Mouse (Mus musculus) G1E (cell line): Measurements from ENCODE around the gene Slc8b1. TPM values are rescaled to one million over a fixed set of nuclear protein-coding genes. Genes with fewer than 3 reads are reported as not detected.
A peak's percentile ranks its signal among the peaks of the same experiment; 100 is the strongest.

ENCODE experiments used
- ATAC-seq: 2 replicates; pipeline ENCODE4 v1.8.0; 2016; ENCODE audit warnings: mild to moderate bottlenecking; ENCODE audit not compliant: insufficient number of reproducible peaks, poor library complexity, low FRiP score, severe bottlenecking; ENCODE audit errors: extremely low read depth
- DNase-seq: peaks from one replicate; pipeline ENCODE4 v3.0.0; 2012; ENCODE audit warnings: low spot score
- H3K27me3 ChIP-seq: 2 replicates; pipeline ENCODE4 v1.6.1; 2012; ENCODE audit warnings: mild to moderate bottlenecking, low read length, inconsistent platforms; ENCODE audit not compliant: insufficient read depth
- H3K36me3 ChIP-seq: replicated peaks from 2 replicates; pipeline ENCODE3; 2012; ENCODE audit warnings: mild to moderate bottlenecking, inconsistent platforms
- H3K4me1 ChIP-seq: 2 replicates; pipeline ENCODE4 v1.6.1; 2012; ENCODE audit warnings: low read depth, low read length, inconsistent platforms, mixed read lengths; ENCODE audit not compliant: insufficient read depth
- H3K4me3 ChIP-seq: 2 replicates; pipeline ENCODE4 v1.5.1; 2012; ENCODE audit warnings: low read depth, mild to moderate bottlenecking, inconsistent platforms, low read length, moderate library complexity, mixed read lengths
- H3K9me3 ChIP-seq: replicated peaks from 2 replicates; pipeline ENCODE4 v1.6.1; 2012; ENCODE audit warnings: inconsistent platforms
- CTCF ChIP-seq: IDR thresholded peaks from 2 replicates; pipeline ENCODE4 v1.5.1; 2012; ENCODE audit warnings: low read depth, low read length, inconsistent platforms, mixed read lengths
- GATA1 ChIP-seq: IDR thresholded peaks from 2 replicates; pipeline ENCODE4 v1.6.1; 2012; ENCODE audit warnings: borderline replicate concordance, low read length, inconsistent platforms, mixed read lengths
- GATA2 ChIP-seq: IDR thresholded peaks from 2 replicates; pipeline ENCODE4 v1.6.1; 2012; ENCODE audit warnings: low read depth, low read length, inconsistent platforms, borderline replicate concordance
- POLR2AphosphoS5 ChIP-seq: IDR thresholded peaks from 2 replicates; pipeline ENCODE4 v1.6.1; 2012; ENCODE audit warnings: low read depth, low read length, inconsistent platforms; ENCODE audit not compliant: insufficient replicate concordance
- TAL1 ChIP-seq: conservative IDR thresholded peaks from 2 replicates; pipeline ENCODE4 v1.6.1; 2012; ENCODE audit warnings: low read depth, low read length, inconsistent platforms, mixed read lengths
- polyA plus RNA-seq: library from polyadenylated mRNA; stranded (reverse); fragments of >175 nt; gene quantifications from 2 replicates; pipeline ENCODE4 v1.2.3, GENCODE M21; 2012
- total RNA-seq, 2 experiments: library from RNA; stranded (forward) in 1 of 2; stranded (reverse) in 1 of 2; fragments of 200-1000 nt in 1 of 2; fragments of >200 nt in 1 of 2; fragmentation: Nextera tagmentation in 1 of 2; gene quantifications; 2 replicates each; pipeline ENCODE4 v1.2.3; 2014 to 2017

Gene Slc8b1
- total and polyA plus RNA-seq, 3 experiments = 3.4 to 5.3 (median 3.7) TPM

GRCm38 (mm10) chr5:120516221-120516984, 5.4 kb downstream of the Slc8b1 start:
- TF ChIP-seq GATA1 = no peak
- TF ChIP-seq POLR2AphosphoS5 = no peak
- no peak for TF ChIP-seq CTCF
- TF ChIP-seq TAL1 = no peak
- TF ChIP-seq GATA2 = no peak
- no peaks in the 10 kb centered on the region; the same call in 1 of the 2 replicates for H3K27me3 ChIP-seq
- DNase-seq (no peak), ATAC-seq (peak; percentile 69)
- peak overlapping the region; percentile 13; the same call in 1 of the 2 replicates for H3K4me3 ChIP-seq
- H3K9me3 ChIP-seq = no peaks in the 10 kb centered on the region
- H3K36me3 ChIP-seq = peaks cover 40% of the 10 kb centered on the region
- H3K4me1 ChIP-seq = peaks cover 59% of the 10 kb centered on the region

- peaks cover 50% of the 10 kb centered on the region for H3K4me1 ChIP-seq
- no peaks in the 10 kb centered on the region for H3K9me3 ChIP-seq
- H3K4me3 ChIP-seq = no peak overlapping the region
- H3K27me3 ChIP-seq = no peaks in the 10 kb centered on the region; the same call in 1 of the 2 replicates
- peaks cover 52% of the 10 kb centered on the region for H3K36me3 ChIP-seq
- TF ChIP-seq GATA2 (no peak), CTCF (no peak), GATA1 (no peak), POLR2AphosphoS5 (no peak), TAL1 (no peak)
- 0 out of 2 replicates have a peak, but pooled peaks have one; percentile 36 for ATAC-seq
- DNase-seq = no peak
These were observed 6.6 kb downstream of the Slc8b1 start for GRCm38 (mm10) chr5:120517552-120517951.

- Histone ChIP-seq H3K36me3 (peaks cover 63% of the 10 kb centered on the region), H3K4me1 (peaks cover 13% of the 10 kb centered on the region), H3K27me3 (no peaks in the 10 kb centered on the region), H3K9me3 (no peaks in the 10 kb centered on the region), H3K4me3 (no peak overlapping the region)
- DNase-seq (no peak), ATAC-seq (0 out of 2 replicates have a peak, but pooled peaks have one; percentile 22)
- no peak for TF ChIP-seq GATA2
- no peak for TF ChIP-seq CTCF
- TF ChIP-seq TAL1 = no peak
- no peak for TF ChIP-seq POLR2AphosphoS5
- no peak for TF ChIP-seq GATA1
These were observed 11.7 kb downstream of the Slc8b1 start for GRCm38 (mm10) chr5:120522649-120523048.

- Histone ChIP-seq H3K9me3 (no peaks in the 10 kb centered on the region), H3K4me3 (no peak overlapping the region), H3K4me1 (peaks cover 10% of the 10 kb centered on the region; the same call in 1 of the 2 replicates), H3K36me3 (peaks cover 71% of the 10 kb centered on the region), H3K27me3 (no peaks in the 10 kb centered on the region)
- no peak for TF ChIP-seq POLR2AphosphoS5
- no peak for TF ChIP-seq TAL1
- no peak for TF ChIP-seq GATA1
- no peak for TF ChIP-seq GATA2
- no peak for TF ChIP-seq CTCF
- ATAC-seq (no peak), DNase-seq (no peak)
These were observed 13.8 kb downstream of the Slc8b1 start for GRCm38 (mm10) chr5:120524736-120525135.

- Histone ChIP-seq H3K36me3 (peaks cover 71% of the 10 kb centered on the region), H3K4me3 (no peak overlapping the region), H3K9me3 (no peaks in the 10 kb centered on the region), H3K27me3 (no peaks in the 10 kb centered on the region), H3K4me1 (peaks cover 10% of the 10 kb centered on the region; the same call in 1 of the 2 replicates)
- DNase-seq (no peak), ATAC-seq (no peak)
- no peak for TF ChIP-seq GATA2
- no peak for TF ChIP-seq CTCF
- no peak for TF ChIP-seq TAL1
- TF ChIP-seq GATA1 = no peak
- no peak for TF ChIP-seq POLR2AphosphoS5
These were observed 14.8 kb downstream of the Slc8b1 start for GRCm38 (mm10) chr5:120525737-120526136.

- ATAC-seq (no peak), DNase-seq (no peak)
- TF ChIP-seq POLR2AphosphoS5 = no peak
- TF ChIP-seq TAL1 = no peak
- TF ChIP-seq GATA1 = no peak
- no peak for TF ChIP-seq CTCF
- TF ChIP-seq GATA2 = no peak
- peaks cover 10% of the 10 kb centered on the region; the same call in 1 of the 2 replicates for H3K4me1 ChIP-seq
- H3K9me3 ChIP-seq = no peaks in the 10 kb centered on the region
- H3K36me3 ChIP-seq = peaks cover 69% of the 10 kb centered on the region
- no peaks in the 10 kb centered on the region for H3K27me3 ChIP-seq
- no peak overlapping the region for H3K4me3 ChIP-seq
These were observed 15.3 kb downstream of the Slc8b1 start for GRCm38 (mm10) chr5:120526311-120526710.
